Mouse (Mus musculus) heart, embryonic 13.5 days (tissue): Measurements from ENCODE around the gene Cep63. TPM values are rescaled to one million over a fixed set of nuclear protein-coding genes. Genes with fewer than 3 reads are reported as not detected.

ENCODE experiments used
- ATAC-seq: fragments of 200-750 bp; cut with Nextera tagmentation; 2 replicates; pipeline ENCODE4 v1.8.0; 2017; ENCODE audit warnings: moderate TSS enrichment; ENCODE audit not compliant: insufficient number of reproducible peaks, low FRiP score, low TSS enrichment; ENCODE audit errors: extremely low read depth
- H3K27ac ChIP-seq: fragments of 300-500 bp; sonication (generic); replicated peaks from 2 replicates; pipeline ENCODE4 v1.5.1; 2015; ENCODE audit warnings: moderate library complexity, mild to moderate bottlenecking, inconsistent platforms
- H3K27me3 ChIP-seq: fragments of 300-500 bp; sonication (generic); replicated peaks from 2 replicates; pipeline ENCODE4 v1.6.1; 2015; ENCODE audit warnings: mild to moderate bottlenecking, inconsistent platforms
- H3K36me3 ChIP-seq: fragments of 300-500 bp; sonication (generic); 2 replicates; pipeline ENCODE4 v1.6.1; 2015; ENCODE audit warnings: mild to moderate bottlenecking, inconsistent platforms
- H3K4me1 ChIP-seq: fragments of 300-500 bp; sonication (generic); 2 replicates; pipeline ENCODE4 v1.6.1; 2015; ENCODE audit warnings: inconsistent platforms
- H3K4me2 ChIP-seq: fragments of 300-500 bp; sonication (generic); 2 replicates; pipeline ENCODE4 v1.6.1; 2015; ENCODE audit warnings: inconsistent platforms, mild to moderate bottlenecking, moderate library complexity
- H3K4me3 ChIP-seq: fragments of 300-500 bp; sonication (generic); 2 replicates; pipeline ENCODE4 v1.5.1; 2015; ENCODE audit warnings: moderate library complexity, mild to moderate bottlenecking, inconsistent platforms
- H3K9ac ChIP-seq: fragments of 300-500 bp; sonication (generic); 2 replicates; pipeline ENCODE4 v1.6.1; 2015; ENCODE audit warnings: inconsistent platforms, mild to moderate bottlenecking, moderate library complexity
- H3K9me3 ChIP-seq: fragments of 300-500 bp; sonication (generic); 2 replicates; pipeline ENCODE4 v1.6.1; 2016; ENCODE audit warnings: inconsistent platforms
- WGBS: fragments of 180-500 bp; shearing (Covaris S2); methylation state at CpG from one replicate; pipeline ENCODE4 v1.1.7; 2015; ENCODE audit warnings: mixed read lengths; 5-methylcytosine and 5-hydroxymethylcytosine counted together
- polyA plus RNA-seq: library from polyadenylated mRNA; unstranded; fragments of >200 nt; fragmentation: Nextera tagmentation; extraction: Ambion mirVana; gene quantifications from 2 replicates; pipeline ENCODE4 v1.2.1, GENCODE M21; 2015

Cep63 gene
- polyA plus RNA-seq, 1 experiment from 2014 or later: 43.6 TPM

- WGBS: 48% methylated on average over 5 of the region's 5 CpGs
- peak overlapping the region; percentile 19; the same call in 1 of the 2 replicates for H3K4me2 ChIP-seq
- no peaks in the 10 kb centered on the region for H3K27me3 ChIP-seq
- no peak for ATAC-seq
- H3K9ac ChIP-seq: no peak overlapping the region
- H3K36me3 ChIP-seq: peaks cover 57% of the 10 kb centered on the region
- no peak overlapping the region for H3K4me3 ChIP-seq
- no peak overlapping the region for H3K27ac ChIP-seq
- no peaks in the 10 kb centered on the region for H3K9me3 ChIP-seq
- peaks cover 17% of the 10 kb centered on the region for H3K4me1 ChIP-seq
Observed at GRCm38 (mm10) chr9:102607471-102607870, 18.9 kb downstream of the Cep63 start.

GRCm38 (mm10) chr9:102605162-102605561, 21.2 kb downstream of the Cep63 start:
- Histone ChIP-seq H3K36me3 (peaks cover 55% of the 10 kb centered on the region), H3K4me1 (peaks cover 14% of the 10 kb centered on the region), H3K4me3 (no peak overlapping the region), H3K4me2 (no peak overlapping the region), H3K9ac (no peak overlapping the region), H3K9me3 (no peaks in the 10 kb centered on the region), H3K27ac (no peak overlapping the region), H3K27me3 (no peaks in the 10 kb centered on the region)
- ATAC-seq: no peak
- 89% methylated on average over 6 of the region's 6 CpGs for WGBS

- H3K9me3 ChIP-seq: no peaks in the 10 kb centered on the region
- H3K36me3 ChIP-seq: peaks cover 63% of the 10 kb centered on the region
- no peak overlapping the region for H3K4me2 ChIP-seq
- H3K4me3 ChIP-seq: no peak overlapping the region
- 0 out of 2 replicates have a peak overlapping the region, but pooled peaks have one; percentile 1 for H3K27ac ChIP-seq
- WGBS: 75% methylated on average over 2 of the region's 2 CpGs
- ATAC-seq: no peak
- H3K27me3 ChIP-seq: no peaks in the 10 kb centered on the region
- H3K9ac ChIP-seq: no peak overlapping the region
- H3K4me1 ChIP-seq: no peaks in the 10 kb centered on the region; the same call in 1 of the 2 replicates
Observed at GRCm38 (mm10) chr9:102601666-102602065, 24.7 kb downstream of the Cep63 start.

- H3K4me2 ChIP-seq: no peak overlapping the region
- H3K36me3 ChIP-seq: peaks cover 66% of the 10 kb centered on the region
- no peaks in the 10 kb centered on the region; the same call in 1 of the 2 replicates for H3K4me1 ChIP-seq
- no peak for ATAC-seq
- WGBS: 71% methylated on average over 2 of the region's 2 CpGs
- no peak overlapping the region for H3K4me3 ChIP-seq
- no peak overlapping the region for H3K9ac ChIP-seq
- no peaks in the 10 kb centered on the region for H3K27me3 ChIP-seq
- H3K9me3 ChIP-seq: no peaks in the 10 kb centered on the region
- H3K27ac ChIP-seq: 0 out of 2 replicates have a peak overlapping the region, but pooled peaks have one; percentile 1
Observed at GRCm38 (mm10) chr9:102601187-102601586, 25.1 kb downstream of the Cep63 start.

- peaks cover 9% of the 10 kb centered on the region for H3K4me1 ChIP-seq
- H3K27ac ChIP-seq: no peak overlapping the region
- no peak for ATAC-seq
- no peaks in the 10 kb centered on the region for H3K9me3 ChIP-seq
- H3K9ac ChIP-seq: no peak overlapping the region
- H3K4me3 ChIP-seq: no peak overlapping the region
- no peaks in the 10 kb centered on the region for H3K27me3 ChIP-seq
- no peak overlapping the region for H3K4me2 ChIP-seq
- 80% methylated on average over 8 of the region's 8 CpGs for WGBS
- H3K36me3 ChIP-seq: peaks cover 73% of the 10 kb centered on the region
Observed at GRCm38 (mm10) chr9:102595662-102596436, 30.5 kb downstream of the Cep63 start.

- Histone ChIP-seq H3K4me3 (no peak overlapping the region), H3K36me3 (peaks cover 71% of the 10 kb centered on the region), H3K27ac (no peak overlapping the region), H3K9me3 (no peaks in the 10 kb centered on the region), H3K9ac (no peak overlapping the region), H3K27me3 (no peaks in the 10 kb centered on the region), H3K4me1 (peaks cover 9% of the 10 kb centered on the region), H3K4me2 (no peak overlapping the region)
- ATAC-seq: no peak
- 55% methylated on average over 6 of the region's 6 CpGs for WGBS
Observed at GRCm38 (mm10) chr9:102594667-102595393, 31.5 kb downstream of the Cep63 start.

GRCm38 (mm10) chr9:102587347-102587746, 39.0 kb downstream of the Cep63 start:
- H3K36me3 ChIP-seq: peaks cover 62% of the 10 kb centered on the region
- no peak overlapping the region for H3K9ac ChIP-seq
- no peak overlapping the region for H3K4me3 ChIP-seq
- no peaks in the 10 kb centered on the region for H3K27me3 ChIP-seq
- H3K4me1 ChIP-seq: no peaks in the 10 kb centered on the region
- WGBS: 83% methylated on average over 5 of the region's 5 CpGs
- no peaks in the 10 kb centered on the region for H3K9me3 ChIP-seq
- ATAC-seq: no peak
- H3K4me2 ChIP-seq: no peak overlapping the region
- no peak overlapping the region for H3K27ac ChIP-seq

- H3K27ac ChIP-seq: no peak overlapping the region
- no peaks in the 10 kb centered on the region for H3K27me3 ChIP-seq
- no peak overlapping the region for H3K4me3 ChIP-seq
- H3K9me3 ChIP-seq: no peaks in the 10 kb centered on the region
- H3K4me1 ChIP-seq: peaks cover 10% of the 10 kb centered on the region; the same call in 1 of the 2 replicates
- peaks cover 27% of the 10 kb centered on the region for H3K36me3 ChIP-seq
- WGBS: 64% methylated on average over 12 of the region's 12 CpGs
- ATAC-seq: no peak
- H3K9ac ChIP-seq: no peak overlapping the region
- H3K4me2 ChIP-seq: no peak overlapping the region
Observed at GRCm38 (mm10) chr9:102581921-102582469, 44.3 kb downstream of the Cep63 start.

GRCm38 (mm10) chr9:102577480-102577879, 48.9 kb downstream of the Cep63 start:
- Histone ChIP-seq H3K4me1 (peaks cover 10% of the 10 kb centered on the region; the same call in 1 of the 2 replicates), H3K9ac (no peak overlapping the region), H3K9me3 (no peaks in the 10 kb centered on the region), H3K27ac (peak overlapping the region; percentile 73), H3K27me3 (no peaks in the 10 kb centered on the region), H3K4me2 (no peak overlapping the region), H3K36me3 (no peaks in the 10 kb centered on the region), H3K4me3 (no peak overlapping the region)
- no peak for ATAC-seq
- 53% methylated on average over 5 of the region's 5 CpGs for WGBS

- peaks cover 5% of the 10 kb centered on the region; the same call in 1 of the 2 replicates for H3K9me3 ChIP-seq
- WGBS: 66% methylated on average over 5 of the region's 5 CpGs
- no peak for ATAC-seq
Observed at GRCm38 (mm10) chr9:102572888-102573287, 53.4 kb downstream of the Cep63 start.

GRCm38 (mm10) chr9:102558463-102558862, 67.9 kb downstream of the Cep63 start:
- Histone ChIP-seq H3K9me3 (0 out of 2 replicates have a peak, but pooled peaks cover 11% of the 10 kb centered on the region), H3K4me2 (no peak overlapping the region), H3K9ac (no peak overlapping the region), H3K36me3 (no peaks in the 10 kb centered on the region), H3K27ac (no peak overlapping the region), H3K4me3 (no peak overlapping the region), H3K27me3 (0 out of 2 replicates have a peak, but pooled peaks cover 4% of the 10 kb centered on the region), H3K4me1 (no peaks in the 10 kb centered on the region)
- ATAC-seq: no peak
- 82% methylated on average over 3 of the region's 3 CpGs for WGBS

More at GRCm38 (mm10) chr9:102572888-102573287, 53.4 kb downstream of the Cep63 start:
- Histone ChIP-seq H3K27ac (no peak overlapping the region), H3K4me3 (no peak overlapping the region), H3K9ac (no peak overlapping the region), H3K4me1 (peaks cover 3% of the 10 kb centered on the region; the same call in 1 of the 2 replicates), H3K4me2 (no peak overlapping the region), H3K36me3 (no peaks in the 10 kb centered on the region), H3K27me3 (no peaks in the 10 kb centered on the region)
